ENCODE assay signal across 21 mouse cellular contexts in genomic region chr7:125864026-125864425, GRCm38 (mm10).
DNase-seq lines count a peak whose midpoint lies in the region; ATAC-seq lines count a peak whose summit lies in the region.
"Had no signal": no experiment of that assay in that cellular context is flagged by ENCODE, and none has a peak within 500 bp of the region (broad histone marks: within the 10 kb centered on the region; RNA-seq: fewer than 3 reads in every experiment).

No protein-coding gene starts in this region.

- WGBS in hindbrain, embryonic 12.5 days = 58% methylated on average over 1 of the region's 1 CpGs
- 83% methylated on average over 1 of the region's 1 CpGs for WGBS in hindbrain, embryonic 10.5 days
- 27% methylated on average over 1 of the region's 1 CpGs for WGBS in kidney, embryonic 15.5 days
- 31% methylated on average over 1 of the region's 1 CpGs for WGBS in neural tube, embryonic 14.5 days

- no peak overlapping the region for H3K4me2 ChIP-seq in hindbrain, embryonic 12.5 days (replicated peaks)
- no peak overlapping the region for H3K4me2 ChIP-seq in kidney, embryonic 15.5 days
- no peak overlapping the region for H3K4me2 ChIP-seq in neural tube, embryonic 14.5 days (ENCODE audit: low read depth, low read length)
- H3K4me2 ChIP-seq: embryonic facial prominence, embryonic 12.5 days; heart, embryonic 13.5 days; midbrain, embryonic 15.5 days had no signal

- no peak for ATAC-seq in hindbrain, embryonic 12.5 days (ENCODE audit: low FRiP score)
- ATAC-seq in kidney, embryonic 15.5 days (replicated peaks; ENCODE audit: low FRiP score) = no peak
- no peak for ATAC-seq in neural tube, embryonic 14.5 days (ENCODE audit: low read depth)
- ATAC-seq: forebrain, postnatal 0 days; midbrain, embryonic 15.5 days had no signal

- no peak for DNase-seq in hindbrain, embryonic 10.5 days (ENCODE audit: low spot score)
- DNase-seq in kidney, postnatal 36 days = no peak
- peak; percentile 25 for DNase-seq in lung, postnatal 10 days
- no peak for DNase-seq in lung, postnatal 14 days
- DNase-seq: adrenal gland, postnatal 14 days; cerebellum, adult 2 months; cerebellum, postnatal 25 days; forebrain, postnatal 0 days; gastrocnemius, postnatal 14 days; heart, adult 18-20 months; heart, postnatal 14 days; left cerebral cortex, postnatal 4 days; thymus, adult 18-20 months; thymus, postnatal 4 days had no signal

- no peak overlapping the region for H3K4me3 ChIP-seq in hindbrain, embryonic 12.5 days
- H3K4me3 ChIP-seq in hindbrain, embryonic 10.5 days = no peak overlapping the region
- no peak overlapping the region for H3K4me3 ChIP-seq in kidney, embryonic 15.5 days (replicated peaks)
- no peak overlapping the region for H3K4me3 ChIP-seq in neural tube, embryonic 14.5 days (ENCODE audit: low read depth, low read length)
- H3K4me3 ChIP-seq: embryonic facial prominence, embryonic 12.5 days; heart, embryonic 13.5 days; megakaryocyte, embryonic 14.5 days; midbrain, embryonic 15.5 days had no signal

- peak overlapping the region; percentile 35; the same call in 1 of the 2 replicates for H3K27ac ChIP-seq in hindbrain, embryonic 12.5 days
- no peak overlapping the region for H3K27ac ChIP-seq in hindbrain, embryonic 10.5 days
- H3K27ac ChIP-seq in kidney, embryonic 15.5 days = peak overlapping the region; percentile 54
- peak overlapping the region; percentile 45; the same call in 1 of the 2 replicates for H3K27ac ChIP-seq in neural tube, embryonic 14.5 days (ENCODE audit: low read depth, low read length)
- H3K27ac ChIP-seq: embryonic facial prominence, embryonic 12.5 days; heart, embryonic 13.5 days; midbrain, embryonic 15.5 days had no signal

- H3K4me1 ChIP-seq in hindbrain, embryonic 12.5 days = peaks cover 23% of the 10 kb centered on the region
- peaks cover 23% of the 10 kb centered on the region for H3K4me1 ChIP-seq in hindbrain, embryonic 10.5 days (replicated peaks)
- peaks cover 32% of the 10 kb centered on the region for H3K4me1 ChIP-seq in kidney, embryonic 15.5 days
- H3K4me1 ChIP-seq in neural tube, embryonic 14.5 days (ENCODE audit: control insufficient read depth, insufficient read depth, low read length) = peaks cover 24% of the 10 kb centered on the region
- H3K4me1 ChIP-seq: embryonic facial prominence, embryonic 12.5 days; midbrain, embryonic 15.5 days had no signal

- H3K36me3 ChIP-seq in hindbrain, embryonic 12.5 days = peaks cover 10% of the 10 kb centered on the region; the same call in 1 of the 2 replicates
- 0 out of 2 replicates have a peak, but pooled peaks cover 22% of the 10 kb centered on the region for H3K36me3 ChIP-seq in hindbrain, embryonic 10.5 days
- H3K36me3 ChIP-seq in kidney, embryonic 15.5 days = peaks cover 7% of the 10 kb centered on the region; the same call in 1 of the 2 replicates
- no peaks in the 10 kb centered on the region for H3K36me3 ChIP-seq in neural tube, embryonic 14.5 days (ENCODE audit: control insufficient read depth, insufficient read depth, low read length)
- H3K36me3 ChIP-seq: midbrain, embryonic 15.5 days had no signal

- H3K27me3 ChIP-seq in hindbrain, embryonic 12.5 days = no peaks in the 10 kb centered on the region
- H3K27me3 ChIP-seq in hindbrain, embryonic 10.5 days (ENCODE audit: insufficient read depth, poor library complexity, severe bottlenecking) = no peaks in the 10 kb centered on the region
- H3K27me3 ChIP-seq in kidney, embryonic 15.5 days = no peaks in the 10 kb centered on the region
- H3K27me3 ChIP-seq in neural tube, embryonic 14.5 days (ENCODE audit: control insufficient read depth, insufficient read depth, low read length) = no peaks in the 10 kb centered on the region
- H3K27me3 ChIP-seq: embryonic facial prominence, embryonic 12.5 days; heart, embryonic 13.5 days; midbrain, embryonic 15.5 days had no signal

- H3K9ac ChIP-seq in hindbrain, embryonic 12.5 days = no peak overlapping the region
- H3K9ac ChIP-seq in kidney, embryonic 15.5 days = no peak overlapping the region
- H3K9ac ChIP-seq in neural tube, embryonic 14.5 days (replicated peaks; ENCODE audit: low read depth, low read length) = no peak overlapping the region
- H3K9ac ChIP-seq: embryonic facial prominence, embryonic 12.5 days; forebrain, postnatal 0 days; heart, embryonic 13.5 days; midbrain, embryonic 15.5 days had no signal

- no peaks in the 10 kb centered on the region for H3K9me3 ChIP-seq in hindbrain, embryonic 12.5 days (replicated peaks)
- no peaks in the 10 kb centered on the region for H3K9me3 ChIP-seq in hindbrain, embryonic 10.5 days
- H3K9me3 ChIP-seq in kidney, embryonic 15.5 days (replicated peaks) = no peaks in the 10 kb centered on the region
- H3K9me3 ChIP-seq in neural tube, embryonic 14.5 days (ENCODE audit: control insufficient read depth, low read length) = no peaks in the 10 kb centered on the region
- H3K9me3 ChIP-seq: embryonic facial prominence, embryonic 12.5 days; heart, embryonic 13.5 days; megakaryocyte, embryonic 14.5 days; midbrain, embryonic 15.5 days had no signal
